Mouse (Mus musculus) cerebellum, adult (tissue): ENCODE data around the gene Il2rb.

Source experiments
- ATAC-seq: cut with Nextera tagmentation; 2 replicates; pipeline ENCODE4 v1.9.2; 2017; ENCODE audit warnings: mild to moderate bottlenecking, moderate library complexity, mixed read lengths; ENCODE audit not compliant: insufficient number of reproducible peaks, low FRiP score, low TSS enrichment

The Il2rb gene

DNA sequence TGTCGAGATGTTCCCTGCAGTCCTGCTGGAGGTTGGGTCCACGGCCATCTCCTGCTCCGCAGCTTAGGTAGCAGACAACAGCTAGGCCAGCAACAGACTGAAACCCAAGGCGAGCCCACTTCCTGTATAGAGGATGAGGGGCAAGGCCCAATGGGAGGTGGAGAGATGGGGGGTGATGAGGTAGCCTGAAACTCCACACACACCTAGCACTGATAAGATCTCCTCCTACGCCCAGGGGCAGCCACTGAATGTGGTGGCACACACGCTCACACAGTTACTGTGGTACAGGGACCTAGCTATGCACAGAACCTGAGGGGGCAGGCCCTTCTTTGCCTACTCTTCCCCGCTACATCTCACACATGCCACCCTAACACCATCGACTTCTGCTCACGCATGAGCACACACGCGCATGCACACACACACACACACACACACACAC lies at the start of gene Il2rb:
Gene Il2rb (minus strand): TSS at position 304 of the 439 bp plus-strand sequence.
- no peak for ATAC-seq

GRCm38 (mm10) chr15:78544561-78545001 lies 49.5 kb upstream of the Il2rb start, which contains the start of gene Sstr3:
Gene Sstr3, minus strand, starts transcription at chr15:78544685.
- ATAC-seq: peak; percentile 40; the same call in 1 of the 2 replicates

DNA sequence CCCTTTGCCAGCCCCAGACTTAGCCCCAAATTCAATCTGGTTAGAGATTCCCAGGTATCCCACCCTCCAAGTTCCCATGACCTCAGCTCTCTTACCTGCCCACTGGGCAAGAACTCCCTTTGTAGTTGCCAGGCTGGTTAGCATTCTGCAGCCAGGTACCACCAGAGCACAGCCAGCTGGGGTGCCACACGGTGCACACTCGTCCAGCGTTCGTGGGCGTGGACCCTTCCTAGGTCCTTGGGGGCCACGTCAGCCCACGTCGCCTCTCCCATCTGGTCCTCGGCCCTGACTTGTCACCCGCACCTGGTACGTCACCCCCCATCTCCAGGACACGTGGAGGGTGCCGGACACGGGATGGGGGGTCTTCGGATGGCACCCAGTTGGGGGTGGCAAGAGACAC lies 49.0 kb upstream of the Il2rb start:
- no peak for ATAC-seq

DNA sequence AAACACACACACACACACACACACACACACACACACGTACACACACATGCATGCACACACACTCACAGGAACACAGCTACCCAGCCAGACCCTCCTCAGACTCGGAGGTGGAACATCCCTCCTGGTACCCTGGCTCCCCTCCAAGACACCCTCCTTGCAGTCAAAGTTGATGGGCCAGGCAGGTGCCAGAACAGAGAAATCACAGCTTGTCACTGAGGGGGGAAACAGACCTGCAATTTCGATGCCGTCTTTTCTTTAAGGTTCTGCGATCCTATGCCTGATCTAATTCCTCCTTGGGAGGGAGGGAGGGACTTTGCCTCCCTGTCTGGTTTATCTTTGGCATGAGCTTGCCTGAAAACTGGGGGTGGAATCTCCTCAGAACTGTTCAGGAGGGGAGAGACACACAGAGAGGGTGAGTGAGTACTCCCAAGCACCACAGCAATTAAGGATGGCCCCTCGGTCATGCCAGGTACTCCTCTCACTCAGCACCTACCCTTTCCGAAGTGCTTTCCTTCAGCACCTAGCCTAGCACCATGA lies 47.8 kb upstream of the Il2rb start:
- no peak for ATAC-seq

DNA sequence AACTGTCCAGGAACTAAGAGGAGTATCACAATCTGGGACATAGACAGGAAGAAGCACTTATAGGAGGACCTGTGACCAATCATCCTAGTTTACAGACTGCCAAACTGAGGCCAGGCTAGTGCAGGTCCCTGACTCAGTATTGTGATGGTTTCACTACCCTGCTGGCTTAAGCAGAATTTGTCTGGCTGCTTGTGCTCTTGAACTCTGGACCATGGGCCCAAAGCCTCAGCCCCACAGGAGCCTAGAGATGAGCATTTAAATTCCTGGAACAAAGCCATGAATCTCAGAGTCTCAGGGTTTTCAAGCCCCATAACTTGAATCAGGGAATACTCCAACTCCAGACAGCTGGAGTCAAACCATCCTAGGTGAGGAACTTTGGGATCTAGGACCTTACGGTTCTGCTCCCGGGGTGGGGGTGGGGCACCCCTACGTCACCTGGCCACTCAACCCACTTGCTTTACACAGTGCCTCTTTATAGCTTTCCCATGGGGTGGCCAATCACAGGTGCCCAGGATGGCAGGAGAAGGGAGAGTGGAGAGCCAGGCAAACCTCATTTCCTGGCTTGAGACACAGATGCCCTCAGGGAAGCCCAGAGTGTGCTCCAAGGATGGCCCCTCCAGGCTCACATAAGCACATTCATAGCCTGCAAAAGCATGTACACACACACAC lies 47.2 kb upstream of the Il2rb start:
- peak; percentile 57 for ATAC-seq

GRCm38 (mm10) chr15:78541606-78542005 lies 46.5 kb upstream of the Il2rb start:
- peak; percentile 28; the same call in 1 of the 2 replicates for ATAC-seq

- ATAC-seq: no peak
These were observed 46.0 kb upstream of the Il2rb start for GRCm38 (mm10) chr15:78541036-78541435.

- ATAC-seq: no peak
These were observed 40.8 kb upstream of the Il2rb start for GRCm38 (mm10) chr15:78535723-78536421.

DNA sequence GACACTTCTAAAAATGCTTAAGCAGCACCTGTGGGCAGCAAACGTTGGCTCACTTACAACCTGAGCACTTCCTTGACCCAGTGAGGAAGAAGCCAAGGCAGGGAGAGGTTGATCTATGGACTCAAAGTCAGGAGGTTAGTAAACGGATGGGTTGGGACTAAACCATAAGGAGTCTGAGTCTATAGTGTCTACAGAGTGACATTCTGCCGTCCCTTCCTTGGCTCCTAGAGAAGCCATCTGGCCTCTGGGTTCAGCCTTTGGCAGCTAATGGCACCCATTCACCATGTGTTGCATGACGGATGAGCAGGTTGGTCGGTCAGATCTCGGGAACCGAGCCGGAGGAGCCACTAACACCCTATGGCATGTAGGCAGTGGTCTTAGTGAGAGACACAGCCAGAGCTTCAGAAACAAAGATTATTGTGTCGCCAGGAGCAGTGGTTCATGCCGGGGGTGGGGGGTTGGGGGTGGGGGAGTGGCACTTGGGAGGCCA lies 38.3 kb upstream of the Il2rb start:
- peak; percentile 28; the same call in 1 of the 2 replicates for ATAC-seq

DNA sequence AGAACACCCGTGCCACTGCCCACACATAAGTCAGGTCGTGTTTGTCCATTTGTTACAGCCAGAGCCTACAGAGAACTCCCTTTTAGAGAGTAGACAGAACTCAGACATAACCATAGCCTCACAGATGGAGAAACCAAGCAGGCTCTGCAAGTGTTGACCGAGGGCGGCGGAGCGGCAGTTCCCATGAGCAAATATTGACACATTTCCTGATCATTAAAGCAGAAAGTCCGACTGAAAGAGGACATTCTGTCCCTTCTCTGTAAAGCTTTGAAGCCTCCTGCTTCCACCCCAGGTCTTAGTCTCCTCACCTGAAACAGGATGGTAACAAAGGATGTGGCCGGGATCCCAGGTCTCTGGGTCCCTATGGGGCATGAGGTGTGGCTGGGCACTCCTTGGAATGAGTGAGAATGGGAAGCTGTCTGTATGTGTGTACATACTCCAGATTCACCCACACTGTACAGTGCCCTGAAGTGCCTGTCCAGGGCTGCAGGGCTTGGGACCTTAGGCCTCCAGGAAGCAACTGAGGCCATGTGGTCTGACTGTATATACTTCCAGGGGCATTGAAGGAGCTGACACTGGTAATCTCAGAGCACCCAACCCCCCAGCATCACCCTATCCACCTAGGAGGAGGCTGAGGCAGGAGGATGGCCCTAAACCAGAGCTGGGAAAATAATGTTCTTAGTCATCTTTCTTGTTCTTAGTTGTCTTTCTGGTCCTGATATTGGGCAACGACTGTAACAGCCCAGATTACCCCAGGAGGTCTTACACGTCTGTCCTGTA lies 37.7 kb upstream of the Il2rb start:
- ATAC-seq: no peak

DNA sequence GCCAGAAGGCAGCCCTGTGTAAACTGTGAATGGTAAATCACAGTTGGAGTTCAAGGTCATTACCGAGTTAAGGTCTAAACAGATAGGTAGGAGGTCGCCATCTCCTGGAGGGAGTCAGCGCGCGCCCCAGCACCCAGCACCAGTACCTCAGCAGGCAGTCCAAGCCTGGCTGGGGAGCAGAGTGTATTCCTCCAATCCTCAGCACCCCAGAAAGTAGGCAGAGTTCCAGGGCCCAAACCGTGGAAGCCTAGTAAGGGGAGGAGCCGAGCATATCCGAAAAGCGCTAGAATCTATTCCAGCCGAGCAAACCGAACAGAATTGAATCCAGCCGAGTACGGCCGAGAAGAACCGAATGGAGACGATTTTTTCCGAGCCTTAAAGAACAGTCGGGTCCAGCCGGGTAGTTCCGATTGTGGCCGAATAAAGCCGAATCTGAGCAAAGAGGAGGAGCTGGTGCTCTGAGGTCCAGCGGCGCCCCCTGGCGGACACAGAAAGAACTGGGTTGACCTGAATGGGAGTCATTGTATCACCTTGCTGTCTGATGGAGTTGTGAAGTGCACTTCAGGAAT lies 36.9 kb upstream of the Il2rb start:
- peak; percentile 81 for ATAC-seq

DNA sequence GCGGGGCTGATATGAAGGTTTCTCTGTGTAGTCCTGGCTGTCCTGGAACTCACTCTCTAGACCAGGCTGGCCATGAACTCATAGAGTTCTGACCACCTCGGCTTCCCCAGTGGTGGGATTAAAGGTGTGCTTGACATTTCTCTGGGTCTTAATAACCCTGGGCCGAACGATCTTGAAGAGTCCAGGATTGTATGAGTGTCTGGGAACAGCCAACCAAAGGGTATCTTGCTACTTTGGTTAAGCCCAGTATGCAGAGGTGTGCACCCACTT lies 36.3 kb upstream of the Il2rb start:
- no peak for ATAC-seq

- no peak for ATAC-seq
These were observed 35.8 kb upstream of the Il2rb start, which contains the start of gene C1qtnf6 for GRCm38 (mm10) chr15:78530671-78531450. Gene C1qtnf6, minus strand, starts transcription at chr15:78531416.

DNA sequence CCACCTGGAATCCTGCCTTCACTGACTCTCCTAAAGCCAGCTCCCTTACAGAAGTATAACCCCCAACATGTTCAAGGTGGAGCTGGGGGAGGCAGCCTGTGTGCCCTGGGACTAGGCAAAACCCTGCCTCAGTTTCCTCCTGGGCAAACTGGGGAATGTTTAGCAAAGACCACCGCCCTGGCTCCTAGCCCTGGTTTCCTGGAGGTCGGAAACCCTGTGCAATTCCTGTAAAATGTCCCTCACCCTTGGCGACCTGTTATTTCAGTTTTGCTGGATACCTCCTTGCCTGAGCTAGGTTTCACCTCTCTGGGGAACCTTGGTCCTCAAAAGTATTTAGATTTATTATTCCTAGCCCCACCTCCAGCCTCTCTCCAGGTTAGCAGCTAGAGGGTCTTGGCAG lies 35.1 kb upstream of the Il2rb start:
- ATAC-seq: no peak

DNA sequence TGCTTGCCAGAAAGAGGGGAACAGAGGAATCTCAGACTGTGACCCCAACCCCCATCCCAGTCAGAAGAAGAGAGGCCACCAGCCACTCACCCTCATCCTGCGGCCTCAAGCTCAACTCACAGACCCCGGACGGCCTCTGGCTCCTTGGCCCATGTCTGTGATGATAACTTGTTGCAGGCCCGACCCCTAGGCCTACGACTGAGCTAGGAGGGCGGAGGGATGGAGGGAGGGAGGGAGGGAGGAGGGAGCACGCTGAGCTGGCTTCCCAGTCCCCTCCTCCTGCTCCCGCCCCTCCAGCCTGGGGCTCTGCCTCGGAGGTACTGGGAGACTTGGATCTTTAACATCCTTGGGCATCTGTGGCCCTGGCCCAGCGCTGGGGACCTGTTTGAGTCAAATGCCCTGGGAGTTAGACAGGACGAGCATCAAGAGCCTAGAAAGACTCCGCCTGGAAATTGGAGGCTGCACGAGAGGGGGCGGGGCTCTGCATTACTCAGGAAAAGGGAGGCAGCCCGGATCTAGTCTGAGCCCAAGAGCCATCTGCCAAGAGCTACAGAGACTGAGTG lies 34.4 kb upstream of the Il2rb start:
- ATAC-seq: no peak

DNA sequence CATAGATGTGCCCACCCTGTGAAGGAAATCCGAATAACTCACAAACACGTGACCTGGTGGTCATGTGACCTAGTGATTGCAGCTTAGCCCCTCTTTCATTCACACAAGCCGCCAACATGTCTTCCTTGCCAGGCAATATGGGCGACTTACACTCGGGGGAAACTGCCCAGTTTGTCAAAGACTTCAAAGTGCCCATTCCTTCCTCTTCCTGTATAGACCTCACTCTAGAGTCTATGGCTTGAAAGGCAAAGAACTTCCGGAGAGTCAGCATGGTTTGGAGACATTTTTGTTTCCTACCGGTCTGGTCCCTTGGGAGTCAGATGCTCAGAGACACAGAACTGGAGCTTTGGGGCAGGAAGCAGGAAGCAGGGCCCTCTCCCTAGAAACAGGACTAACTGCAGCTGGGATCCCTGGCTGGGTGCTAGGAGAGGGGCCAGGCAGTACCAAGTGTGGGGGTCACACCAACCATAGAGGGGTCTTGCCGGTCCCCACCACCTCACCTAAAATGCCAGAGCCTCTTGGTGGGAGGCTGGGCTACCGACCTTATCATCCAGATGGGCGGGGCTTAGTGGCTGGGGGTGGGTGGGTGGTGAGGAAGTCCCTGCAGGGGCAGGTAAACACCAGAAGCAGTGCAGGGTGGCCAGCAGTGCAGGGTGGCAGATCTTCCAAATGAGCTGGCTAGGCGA lies 33.8 kb upstream of the Il2rb start:
- no peak for ATAC-seq

DNA sequence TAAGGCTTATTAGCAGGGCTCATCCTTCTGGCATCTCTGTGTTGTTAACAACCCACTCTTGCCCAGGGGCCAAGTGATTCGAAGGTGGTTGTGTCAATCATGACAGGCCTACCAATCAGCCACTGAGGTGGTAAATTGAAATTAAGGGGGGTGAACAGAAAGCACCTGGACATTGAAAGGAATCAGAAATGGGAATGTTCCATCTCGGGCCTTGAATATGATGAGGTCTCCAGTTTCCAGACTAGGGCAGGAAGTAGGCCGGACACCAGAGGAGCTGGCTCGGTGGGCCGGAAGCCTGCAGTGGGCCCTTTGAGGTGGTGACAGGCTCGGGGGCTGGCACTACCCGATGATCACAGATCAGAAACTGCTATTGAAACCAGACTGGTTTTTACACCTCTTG lies 32.9 kb upstream of the Il2rb start:
- no peak for ATAC-seq

DNA sequence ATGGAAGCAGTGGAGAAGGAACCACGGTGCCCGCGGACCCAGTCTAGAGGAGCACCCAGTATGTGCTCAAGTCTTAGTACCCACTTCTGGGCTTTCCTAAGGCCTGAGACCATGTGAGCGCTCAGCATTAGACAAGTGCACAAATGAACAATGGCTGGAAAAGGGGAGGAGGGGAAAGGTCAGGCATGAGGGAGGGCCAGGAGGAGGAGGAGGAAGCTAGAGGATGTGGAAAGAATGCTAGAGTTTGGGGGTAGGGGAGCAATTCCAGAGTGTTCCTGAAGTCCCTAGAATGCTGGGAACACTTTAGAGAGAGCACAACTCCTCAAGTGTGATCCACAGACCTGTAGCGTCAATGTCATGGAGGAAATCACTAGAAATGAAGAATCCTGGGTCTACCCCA lies 29.1 kb upstream of the Il2rb start:
- ATAC-seq: no peak

DNA sequence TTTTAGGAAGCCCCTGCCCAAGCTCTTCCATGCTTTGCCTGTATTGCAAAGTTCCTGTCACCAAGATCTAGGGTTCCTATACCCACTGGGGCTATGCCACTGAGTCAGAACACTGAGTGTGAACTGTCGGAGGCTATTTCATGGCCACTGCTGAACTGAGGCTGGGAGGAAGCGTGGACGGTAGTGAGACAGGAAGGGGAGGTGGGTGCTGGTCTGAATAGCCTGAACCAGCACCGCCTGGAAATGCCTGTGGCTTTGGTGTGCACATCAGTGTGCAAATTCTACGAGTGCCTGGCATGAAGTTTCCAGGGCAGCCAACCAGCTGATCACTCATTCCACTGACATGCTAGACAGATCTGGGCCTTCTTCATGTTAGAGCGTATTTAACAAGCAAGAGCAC lies 26.8 kb upstream of the Il2rb start:
- ATAC-seq: no peak
